Mouse (Mus musculus): ENCODE measurements around the gene Tpm4. TPM values are rescaled to one million over a fixed set of nuclear protein-coding genes. Genes with fewer than 3 reads are reported as not detected.

Tpm4 gene
- polyA plus RNA-seq, 1 experiment from 2014 or later = 797 TPM

DNA sequence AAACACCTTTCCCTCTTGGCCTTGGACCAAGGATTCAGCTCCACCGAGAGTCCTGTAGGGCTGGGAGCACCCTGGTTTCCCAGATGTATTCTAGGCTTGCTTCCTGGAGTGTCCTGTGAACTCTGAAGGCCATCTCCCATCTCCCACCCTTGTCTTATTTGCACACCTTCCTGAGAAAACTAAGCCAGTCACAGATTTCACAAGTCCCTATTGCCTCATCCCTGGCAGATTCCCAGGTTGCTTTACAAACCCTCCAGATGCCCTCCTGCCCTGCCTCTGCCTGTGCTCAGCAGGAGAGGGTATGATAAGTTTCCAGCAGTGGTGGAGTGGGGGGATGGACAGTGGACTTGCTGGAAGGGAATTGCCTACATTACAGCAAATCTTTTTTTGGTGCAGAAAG lies 11.3 kb downstream of the Tpm4 start:
- no peaks in the 10 kb centered on the region for H3K27me3 ChIP-seq (replicated peaks; ENCODE audit: low read depth, poor library complexity, severe bottlenecking)
- 90% methylated on average over 1 of the region's 1 CpGs for WGBS
- no peak overlapping the region for H3K27ac ChIP-seq (replicated peaks)
- H3K4me1 ChIP-seq = no peaks in the 10 kb centered on the region
- H3K36me3 ChIP-seq (replicated peaks) = peaks cover 97% of the 10 kb centered on the region
- DNase-seq (ENCODE audit: low spot score) = no peak
- H3K4me3 ChIP-seq = no peak overlapping the region
- no peaks in the 10 kb centered on the region for H3K9me3 ChIP-seq

DNA sequence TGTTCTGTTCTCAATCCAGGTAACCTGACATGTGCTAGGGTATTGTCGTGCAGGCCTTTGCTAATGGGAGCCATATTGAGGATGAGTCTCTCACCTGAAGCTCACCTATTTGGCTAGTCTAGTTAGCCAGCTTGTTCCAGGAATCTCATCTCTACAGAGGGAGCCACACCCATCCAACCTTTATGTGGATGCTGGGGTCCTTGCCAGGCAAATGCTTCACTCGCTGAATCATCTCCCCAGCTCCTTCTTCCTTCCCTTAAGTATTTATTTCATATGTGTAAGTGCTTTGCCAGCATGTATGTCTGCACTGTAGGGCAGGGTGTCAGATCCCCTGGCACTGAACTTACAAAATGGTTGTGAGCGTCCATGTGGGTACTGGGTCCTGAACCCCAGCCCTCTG lies 11.8 kb downstream of the Tpm4 start:
- WGBS = 87% methylated on average over 3 of the region's 3 CpGs
- H3K27ac ChIP-seq (replicated peaks) = no peak overlapping the region
- H3K4me3 ChIP-seq = no peak overlapping the region
- no peaks in the 10 kb centered on the region for H3K9me3 ChIP-seq
- DNase-seq (ENCODE audit: low spot score) = no peak
- no peaks in the 10 kb centered on the region for H3K4me1 ChIP-seq
- peaks cover 97% of the 10 kb centered on the region for H3K36me3 ChIP-seq (replicated peaks)
- H3K27me3 ChIP-seq (replicated peaks; ENCODE audit: low read depth, poor library complexity, severe bottlenecking) = no peaks in the 10 kb centered on the region

DNA sequence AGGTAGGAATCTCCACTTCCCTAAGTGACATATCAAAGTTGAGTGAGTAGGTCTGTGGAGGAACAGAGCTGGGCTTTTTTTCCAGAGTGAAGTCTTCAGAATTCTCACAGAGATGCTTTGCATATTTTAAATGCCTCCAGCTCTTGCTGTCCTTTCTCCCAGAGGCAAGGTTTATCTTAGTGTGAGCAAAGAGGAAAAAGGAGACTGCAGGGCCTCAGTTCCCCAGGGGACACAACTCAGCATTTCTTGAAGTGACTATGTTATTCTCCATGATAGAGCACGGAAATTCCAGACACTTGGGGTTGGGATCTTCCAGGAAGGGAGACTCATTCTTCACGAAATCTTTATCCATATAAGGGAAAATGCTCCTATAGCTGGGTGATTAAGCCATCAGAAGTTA lies 12.5 kb downstream of the Tpm4 start:
- Histone ChIP-seq H3K4me3 (no peak overlapping the region), H3K4me1 (no peaks in the 10 kb centered on the region), H3K36me3 (replicated peaks) (peaks cover 97% of the 10 kb centered on the region), H3K9me3 (no peaks in the 10 kb centered on the region), H3K27me3 (replicated peaks; ENCODE audit: low read depth, poor library complexity, severe bottlenecking) (no peaks in the 10 kb centered on the region), H3K27ac (replicated peaks) (no peak overlapping the region)
- WGBS = 86% methylated on average over 2 of the region's 2 CpGs
- DNase-seq (ENCODE audit: low spot score) = no peak

DNA sequence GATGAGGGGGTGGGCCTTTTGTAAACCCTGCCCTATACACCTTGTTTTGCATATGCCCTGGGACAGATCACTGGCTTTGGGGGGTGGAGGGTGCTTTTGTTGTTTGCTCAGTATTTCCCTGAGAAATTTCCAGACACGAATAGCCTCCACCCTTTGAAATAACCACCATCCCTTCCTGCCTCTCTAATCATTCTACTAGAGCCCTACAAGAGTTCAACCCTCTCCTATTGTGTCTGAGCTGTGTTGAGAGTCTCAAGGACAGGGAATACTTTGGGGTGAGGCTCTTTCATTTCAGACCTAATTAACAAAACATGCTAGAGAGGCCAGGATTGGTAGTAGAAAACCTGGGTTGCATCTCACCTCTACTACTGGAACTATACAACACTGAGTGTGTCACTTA lies 14.3 kb downstream of the Tpm4 start:
- H3K36me3 ChIP-seq (replicated peaks) = peaks cover 97% of the 10 kb centered on the region
- WGBS = 91% methylated on average over 1 of the region's 1 CpGs

DNA sequence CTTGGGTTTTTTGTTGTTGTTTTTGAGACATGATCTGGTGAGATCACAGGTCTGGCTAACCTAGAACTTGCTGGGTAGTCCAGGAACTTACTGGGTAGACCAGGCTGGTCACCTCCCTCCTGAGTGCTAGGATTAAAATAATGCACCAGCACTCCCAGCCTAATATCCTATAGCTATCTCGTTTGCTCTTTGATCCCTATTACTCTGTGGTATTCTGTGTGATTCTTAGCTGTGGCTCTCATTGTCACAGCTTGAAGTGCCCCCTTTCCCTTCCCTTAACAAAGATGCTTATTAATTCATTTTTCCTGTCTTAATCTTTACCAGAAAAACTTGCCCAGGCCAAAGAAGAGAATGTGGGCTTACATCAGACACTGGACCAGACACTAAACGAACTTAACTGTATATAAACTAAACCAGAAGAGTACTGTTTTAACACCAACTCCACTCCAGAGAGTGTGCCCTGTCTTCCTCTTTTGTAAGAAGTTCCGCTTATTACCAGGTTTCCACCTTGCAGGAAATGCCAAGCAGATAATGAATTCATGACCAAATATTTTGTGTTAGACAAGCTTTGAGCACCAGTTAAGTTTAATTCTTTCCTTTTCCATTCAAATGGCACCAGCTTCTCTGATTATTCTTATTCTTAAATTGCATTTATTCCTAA lies 16.8 kb downstream of the Tpm4 start:
- DNase-seq (ENCODE audit: low spot score) = no peak
- H3K36me3 ChIP-seq (replicated peaks) = peaks cover 74% of the 10 kb centered on the region

More for the DNA sequence above, 14.3 kb downstream of the Tpm4 start:
- H3K4me3 ChIP-seq = no peak overlapping the region
- H3K27ac ChIP-seq (replicated peaks) = no peak overlapping the region
- H3K4me1 ChIP-seq = no peaks in the 10 kb centered on the region
- no peaks in the 10 kb centered on the region for H3K9me3 ChIP-seq
- no peak for DNase-seq (ENCODE audit: low spot score)
- H3K27me3 ChIP-seq (replicated peaks; ENCODE audit: low read depth, poor library complexity, severe bottlenecking) = no peaks in the 10 kb centered on the region

DNA sequence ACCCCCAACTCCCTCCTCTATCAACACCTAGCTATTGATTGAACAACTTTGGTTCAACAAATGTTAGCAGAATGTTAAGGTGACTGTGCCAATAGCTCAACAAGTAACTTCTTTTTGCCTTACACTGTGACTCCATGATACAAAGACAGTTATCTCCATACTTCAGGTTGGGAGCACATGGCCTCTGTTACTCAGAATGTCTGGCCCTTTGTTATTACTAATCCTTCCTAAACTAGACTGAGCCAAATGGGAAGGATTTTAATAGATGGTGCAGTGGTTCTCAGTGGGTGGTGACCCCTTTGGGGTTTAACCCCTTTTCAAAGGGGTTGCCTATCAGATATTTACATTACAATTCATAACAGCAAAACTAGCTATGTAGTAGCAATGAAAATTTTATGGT lies 18.6 kb downstream of the Tpm4 start:
- no peaks in the 10 kb centered on the region for H3K4me1 ChIP-seq
- no peaks in the 10 kb centered on the region for H3K27me3 ChIP-seq (replicated peaks; ENCODE audit: low read depth, poor library complexity, severe bottlenecking)
- H3K27ac ChIP-seq (replicated peaks) = no peak overlapping the region
- no peaks in the 10 kb centered on the region for H3K9me3 ChIP-seq
- peaks cover 57% of the 10 kb centered on the region for H3K36me3 ChIP-seq (replicated peaks)
- no peak for DNase-seq (ENCODE audit: low spot score)
- no peak overlapping the region for H3K4me3 ChIP-seq

More for the DNA sequence above, 16.8 kb downstream of the Tpm4 start:
- Histone ChIP-seq H3K27me3 (replicated peaks; ENCODE audit: low read depth, poor library complexity, severe bottlenecking) (no peaks in the 10 kb centered on the region), H3K9me3 (no peaks in the 10 kb centered on the region), H3K27ac (replicated peaks) (no peak overlapping the region), H3K4me3 (no peak overlapping the region), H3K4me1 (no peaks in the 10 kb centered on the region)
- WGBS = 88% methylated on average over 3 of the region's 3 CpGs

DNA sequence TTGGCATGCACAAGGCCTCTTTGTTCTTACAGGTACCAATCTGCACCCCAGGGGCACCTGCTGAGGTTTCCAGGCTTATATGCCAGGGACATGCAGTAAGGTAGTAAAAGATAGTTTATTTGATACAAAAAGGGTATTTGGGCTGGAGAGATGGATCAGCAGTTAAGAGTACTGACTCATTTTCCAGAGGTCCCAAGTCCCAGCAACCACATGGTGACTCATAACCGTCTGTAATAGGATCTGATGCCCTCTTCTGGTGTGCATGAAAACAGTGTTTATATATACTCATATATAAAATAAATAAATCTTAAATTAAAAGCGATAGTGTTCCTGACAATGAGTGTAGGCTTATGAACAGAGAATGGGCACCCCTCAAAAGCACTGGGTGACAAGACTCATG lies 23.3 kb downstream of the Tpm4 start:
- no peak overlapping the region for H3K4me3 ChIP-seq
- no peak for DNase-seq (ENCODE audit: low spot score)
- no peaks in the 10 kb centered on the region for H3K27me3 ChIP-seq (replicated peaks; ENCODE audit: low read depth, poor library complexity, severe bottlenecking)
- H3K36me3 ChIP-seq (replicated peaks) = peaks cover 16% of the 10 kb centered on the region
- H3K9me3 ChIP-seq = no peaks in the 10 kb centered on the region
- 82% methylated on average over 2 of the region's 2 CpGs for WGBS
- H3K27ac ChIP-seq (replicated peaks) = no peak overlapping the region
- peaks cover 23% of the 10 kb centered on the region for H3K4me1 ChIP-seq

DNA sequence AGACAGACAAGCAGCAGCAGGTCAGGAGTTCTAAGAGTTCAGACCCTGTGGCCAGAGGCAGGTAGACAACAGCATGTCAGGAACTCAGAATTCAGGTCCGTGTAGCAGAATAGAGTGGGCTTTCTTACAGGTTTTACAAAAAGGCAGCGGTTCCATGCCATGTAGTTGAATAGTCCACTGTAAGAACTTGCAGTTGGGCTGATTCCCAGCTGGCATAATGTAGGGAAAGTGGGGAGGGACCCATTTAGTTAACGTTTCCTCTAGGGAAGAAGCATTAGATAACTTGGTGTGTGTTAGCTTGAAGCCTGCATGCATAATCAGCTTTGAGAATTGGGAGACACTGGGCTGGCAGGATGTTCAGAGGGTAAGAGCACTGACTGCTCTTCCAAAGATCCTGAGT lies 24.0 kb downstream of the Tpm4 start:
- Histone ChIP-seq H3K4me3 (no peak overlapping the region), H3K4me1 (peaks cover 23% of the 10 kb centered on the region), H3K27me3 (replicated peaks; ENCODE audit: low read depth, poor library complexity, severe bottlenecking) (no peaks in the 10 kb centered on the region), H3K36me3 (replicated peaks) (peaks cover 16% of the 10 kb centered on the region), H3K9me3 (no peaks in the 10 kb centered on the region), H3K27ac (replicated peaks) (no peak overlapping the region)
- no peak for DNase-seq (ENCODE audit: low spot score)
- WGBS = 82% methylated on average over 3 of the region's 3 CpGs

DNA sequence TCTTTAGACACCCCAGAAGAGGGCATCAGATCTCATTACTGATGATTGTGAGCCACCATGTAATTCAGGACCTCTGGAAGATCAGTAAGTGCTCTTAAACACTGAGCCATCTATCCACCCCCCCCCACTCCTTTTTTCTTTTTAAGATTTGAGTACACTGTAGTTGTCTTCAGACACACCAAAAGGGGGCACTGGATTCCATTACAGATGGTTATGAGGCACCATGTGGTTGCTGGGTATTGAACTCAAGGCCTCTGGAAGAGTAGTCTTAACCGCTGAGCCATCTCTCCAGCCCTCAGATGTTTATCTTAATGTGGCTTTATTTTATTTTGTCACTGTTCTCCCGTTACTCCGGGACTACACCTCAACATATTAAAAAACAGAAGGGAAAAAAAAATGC lies 25.2 kb downstream of the Tpm4 start:
- no peak for DNase-seq (ENCODE audit: low spot score)
- Histone ChIP-seq H3K9me3 (no peaks in the 10 kb centered on the region), H3K4me1 (peaks cover 23% of the 10 kb centered on the region), H3K4me3 (peak overlapping the region; percentile 97), H3K27me3 (replicated peaks; ENCODE audit: low read depth, poor library complexity, severe bottlenecking) (no peaks in the 10 kb centered on the region), H3K27ac (replicated peaks) (peak overlapping the region; percentile 89), H3K36me3 (replicated peaks) (peaks cover 22% of the 10 kb centered on the region)
- 74% methylated on average over 3 of the region's 3 CpGs for WGBS

DNA sequence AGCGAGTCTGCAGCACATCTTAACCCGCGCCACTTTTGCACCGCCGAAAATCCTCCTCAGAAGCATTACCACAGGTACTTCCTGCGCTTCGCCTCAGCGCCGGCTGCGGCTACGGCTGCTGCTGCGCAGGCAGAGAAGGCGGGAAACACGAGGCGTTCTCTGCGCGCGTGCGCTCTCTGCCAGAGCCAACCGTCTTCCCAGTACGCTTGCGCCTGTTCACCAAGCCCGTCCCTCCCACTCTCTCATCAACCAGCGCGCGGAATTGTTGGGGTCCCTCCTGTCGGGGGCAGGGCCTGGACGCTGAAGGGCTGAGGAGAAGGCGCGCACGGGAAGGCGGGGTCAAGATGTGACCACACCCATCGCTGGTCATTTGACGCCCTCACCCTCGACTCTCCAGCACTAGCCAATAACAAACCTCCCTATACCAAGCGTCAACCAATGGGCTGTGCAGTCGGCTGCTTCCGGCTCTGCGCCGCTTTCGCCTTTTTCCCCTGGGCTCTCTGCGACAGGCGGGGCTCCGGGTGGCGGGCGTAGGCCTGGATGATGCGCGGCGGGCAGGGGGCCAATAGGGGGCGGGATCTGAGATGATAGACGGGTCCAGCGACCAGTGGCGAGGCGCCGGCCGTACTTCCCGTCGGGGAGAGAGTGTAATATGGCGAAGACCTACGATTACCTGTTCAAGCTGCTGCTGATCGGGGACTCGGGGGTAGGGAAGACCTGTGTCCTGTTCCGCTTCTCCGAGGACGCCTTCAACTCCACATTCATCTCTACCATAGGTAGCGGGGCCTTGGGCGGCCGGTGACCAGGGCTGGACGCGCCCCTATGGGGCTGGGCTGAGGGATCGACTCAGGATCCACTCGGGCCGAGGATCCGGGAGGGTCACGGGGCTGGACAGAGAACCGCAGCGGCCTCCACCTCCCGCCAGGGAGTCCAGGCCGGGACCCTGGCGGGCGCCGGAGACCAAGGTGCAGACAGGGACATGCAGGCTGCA lies 26.2 kb downstream of the Tpm4 start, which contains the start of gene Rab8a:
Gene Rab8a (plus strand): TSS at position 494 of the 991 bp plus-strand sequence.
- Histone ChIP-seq H3K4me1 (peaks cover 23% of the 10 kb centered on the region), H3K36me3 (replicated peaks) (peaks cover 32% of the 10 kb centered on the region), H3K4me3 (peak within 1 kb of the TSS; percentile 97), H3K27me3 (replicated peaks; ENCODE audit: low read depth, poor library complexity, severe bottlenecking) (no peaks in the 10 kb centered on the region), H3K9me3 (no peaks in the 10 kb centered on the region), H3K27ac (replicated peaks) (peak within 1 kb of the TSS; percentile 92)
- under 1% methylated on average over 82 of the region's 82 CpGs for WGBS
- DNase-seq (ENCODE audit: low spot score) = peak; percentile 100

DNA sequence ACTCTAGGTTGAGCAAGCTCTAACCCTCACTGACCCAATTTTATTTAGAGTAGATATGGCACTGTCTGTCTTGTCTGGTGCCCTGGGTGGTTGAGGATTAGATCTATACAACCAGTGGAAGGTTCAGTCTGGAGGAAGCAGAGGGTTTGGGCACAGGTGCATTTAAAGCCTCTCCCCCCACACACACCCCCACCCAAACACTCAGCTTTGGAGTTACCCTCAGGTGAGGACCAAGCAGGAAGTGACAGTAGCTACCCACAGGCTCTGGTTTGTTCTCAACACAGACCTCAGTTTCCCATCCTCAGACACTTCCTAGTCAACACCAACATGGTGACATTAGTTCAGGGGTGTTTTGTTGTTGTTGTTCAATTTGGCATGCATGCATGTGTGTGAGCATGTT lies 28.0 kb downstream of the Tpm4 start:
- H3K4me3 ChIP-seq = peak overlapping the region; percentile 97; the same call in 1 of the 2 replicates
- no peak for DNase-seq (ENCODE audit: low spot score)
- H3K27me3 ChIP-seq (replicated peaks; ENCODE audit: low read depth, poor library complexity, severe bottlenecking) = no peaks in the 10 kb centered on the region
- H3K4me1 ChIP-seq = peaks cover 23% of the 10 kb centered on the region
- no peak overlapping the region for H3K27ac ChIP-seq (replicated peaks)
- peaks cover 48% of the 10 kb centered on the region for H3K36me3 ChIP-seq (replicated peaks)
- H3K9me3 ChIP-seq = no peaks in the 10 kb centered on the region

DNA sequence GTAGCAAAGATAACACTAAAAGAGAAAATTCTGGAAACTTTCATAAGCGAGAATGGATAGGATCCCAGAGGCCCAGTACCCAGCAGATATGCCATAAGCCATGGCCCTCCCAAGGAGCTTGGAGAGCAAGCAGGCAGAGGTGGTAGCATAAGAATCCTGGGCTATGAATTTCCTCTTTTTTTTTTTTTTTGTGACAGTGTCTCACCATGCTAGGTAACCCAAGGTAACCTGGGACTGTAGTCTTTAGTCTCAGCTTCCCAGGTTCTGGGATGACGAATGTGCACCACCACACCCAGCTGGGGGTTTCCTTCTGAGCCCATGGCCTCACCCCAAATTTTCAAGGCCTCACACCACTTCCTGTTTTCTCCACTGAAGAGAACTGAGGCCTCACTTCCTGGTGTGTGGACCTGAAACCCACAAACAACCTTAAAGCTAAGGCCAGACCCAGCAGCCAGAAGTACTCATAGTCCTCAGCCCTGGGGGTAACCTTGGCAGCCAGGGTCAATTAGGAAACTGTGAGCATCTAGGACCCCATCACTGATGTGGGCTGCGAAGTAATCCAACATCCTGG lies 34.4 kb downstream of the Tpm4 start:
- Histone ChIP-seq H3K4me3 (no peak overlapping the region), H3K36me3 (replicated peaks) (peaks cover 98% of the 10 kb centered on the region), H3K27me3 (replicated peaks; ENCODE audit: low read depth, poor library complexity, severe bottlenecking) (no peaks in the 10 kb centered on the region), H3K4me1 (no peaks in the 10 kb centered on the region), H3K27ac (replicated peaks) (no peak overlapping the region), H3K9me3 (no peaks in the 10 kb centered on the region)
- DNase-seq (ENCODE audit: low spot score) = no peak
- WGBS = 91% methylated on average over 3 of the region's 3 CpGs
